Mouse (Mus musculus) kidney, postnatal 25 days (tissue): ENCODE data around the gene Trim66.

ENCODE experiments used
- DNase-seq, 2 experiments: peaks; one replicate each; pipeline ENCODE4 v3.0.0; 2021; ENCODE audit warnings: mixed read lengths in 2 of 2

Gene Trim66

GRCm38 (mm10) chr7:109445012-109445411 is 62.9 kb downstream of the Trim66 start:
- peak in 1 of 2 experiments; percentile 58 for DNase-seq

GRCm38 (mm10) chr7:109442739-109443138 is 65.2 kb downstream of the Trim66 start:
- no peak for DNase-seq

- no peak for DNase-seq
Observed at GRCm38 (mm10) chr7:109440697-109441269, 67.2 kb downstream of the Trim66 start.

GRCm38 (mm10) chr7:109438781-109439591 is 68.9 kb downstream of the Trim66 start, which contains the start of gene Stk33:
Gene Stk33 (minus strand): TSS chr7:109439081.
- DNase-seq: no peak

- no peak for DNase-seq
Observed at GRCm38 (mm10) chr7:109424422-109425159, 83.3 kb downstream of the Trim66 start.

- no peak for DNase-seq
Observed at GRCm38 (mm10) chr7:109422803-109423202, 85.1 kb downstream of the Trim66 start.

GRCm38 (mm10) chr7:109405491-109405890 is 102.4 kb downstream of the Trim66 start:
- DNase-seq: no peak

GRCm38 (mm10) chr7:109399299-109399698 is 108.6 kb downstream of the Trim66 start:
- DNase-seq: no peak
